Mouse (Mus musculus) CH12.LX (cell line): ENCODE data around the gene Naa16. TPM values are rescaled to one million over a fixed set of nuclear protein-coding genes. Genes with fewer than 3 reads are reported as not detected.
A peak's percentile ranks its signal among the peaks of the same experiment; 100 is the strongest.
"Not testable (repeated sequence)": the region's sequence is repeated elsewhere in the genome, so short reads cannot be mapped to it uniquely, and the experiment has no call there.

Source experiments
- DNase-seq: peaks from one replicate; pipeline ENCODE4 v3.0.0-alpha.2; 2013; ENCODE audit errors: extremely low read depth
- H3K27ac ChIP-seq: 2 replicates; pipeline ENCODE4 v1.5.1; 2012; ENCODE audit warnings: low read depth, mild to moderate bottlenecking, control low read depth, moderate library complexity; ENCODE audit not compliant: insufficient read depth
- H3K27me3 ChIP-seq: replicated peaks from 2 replicates; pipeline ENCODE3; 2012; ENCODE audit warnings: inconsistent platforms
- H3K36me3 ChIP-seq, 2 experiments: replicated peaks in 1 of 2; 2 replicates each; pipeline versions ENCODE3 to v1.6.1; 2012; ENCODE audit warnings: inconsistent platforms in 1 of 2, low read length in 1 of 2, mild to moderate bottlenecking in 1 of 2, mixed read lengths in 1 of 2, moderate library complexity in 1 of 2; ENCODE audit not compliant: control insufficient read depth in 1 of 2, insufficient read depth in 1 of 2
- H3K4me1 ChIP-seq, 2 experiments: 2 replicates each; pipeline ENCODE4 v1.6.1; 2012; ENCODE audit warnings: inconsistent platforms in 1 of 2, moderate library complexity in 1 of 2; ENCODE audit not compliant: insufficient read depth in 2 of 2, control insufficient read depth in 1 of 2
- H3K4me2 ChIP-seq: 2 replicates; pipeline ENCODE4 v1.6.1; 2012; ENCODE audit warnings: low read depth, mild to moderate bottlenecking, control low read depth; ENCODE audit not compliant: poor library complexity, insufficient read depth, severe bottlenecking
- H3K4me3 ChIP-seq, 3 experiments: fragments of 150-350 bp in 1 of 3; sonication (generic) in 1 of 3; replicated peaks in 1 of 3; 2 replicates each; pipeline versions ENCODE3 to v1.5.1; 2011 to 2012; ENCODE audit warnings: low read depth in 2 of 3, low read length in 2 of 3, mild to moderate bottlenecking in 2 of 3, moderate library complexity in 2 of 3, control low read depth in 1 of 3, improper control_type of control experiment in 1 of 3, inconsistent platforms in 1 of 3, mixed read lengths in 1 of 3; ENCODE audit not compliant: poor library complexity in 1 of 3
- H3K79me2 ChIP-seq: replicated peaks from 2 replicates; pipeline ENCODE4 v1.6.1; 2012; ENCODE audit warnings: mild to moderate bottlenecking, moderate library complexity; ENCODE audit not compliant: control insufficient read depth, poor library complexity, insufficient read depth, severe bottlenecking; ENCODE audit errors: extremely low read depth
- H3K9ac ChIP-seq: 2 replicates; pipeline ENCODE4 v1.6.1; 2012; ENCODE audit warnings: low read depth, mild to moderate bottlenecking, control low read depth, moderate library complexity; ENCODE audit not compliant: insufficient read depth
- H3K9me3 ChIP-seq: replicated peaks from 2 replicates; pipeline ENCODE3; 2012; ENCODE audit warnings: low read length, inconsistent platforms, mixed read lengths
- CTCF ChIP-seq, 2 experiments: IDR thresholded peaks in 1 of 2; conservative IDR thresholded peaks in 1 of 2; 2 replicates each; pipeline ENCODE4 v1.5.1; 2011 to 2012; ENCODE audit warnings: low read depth in 2 of 2, low read length in 2 of 2, improper control_type of control experiment in 1 of 2, inconsistent platforms in 1 of 2, mild to moderate bottlenecking in 1 of 2, moderate library complexity in 1 of 2
- E2F4 ChIP-seq: IDR thresholded peaks from 2 replicates; pipeline ENCODE4 v1.6.1; 2011; ENCODE audit warnings: low read depth, low read length, improper control_type of control experiment; ENCODE audit not compliant: insufficient replicate concordance
- ELF1 ChIP-seq: IDR thresholded peaks from 2 replicates; pipeline ENCODE4 v1.6.1; 2014; ENCODE audit warnings: low read depth, mild to moderate bottlenecking, inconsistent platforms, low read length, improper control_type of control experiment
- GABPA ChIP-seq: IDR thresholded peaks from 2 replicates; pipeline ENCODE4 v1.6.1; 2012; ENCODE audit warnings: low read depth, low read length, improper control_type of control experiment, inconsistent platforms; ENCODE audit not compliant: insufficient replicate concordance
- IRF4 ChIP-seq: IDR thresholded peaks from 2 replicates; pipeline ENCODE4 v1.6.1; 2014; ENCODE audit warnings: low read depth, mild to moderate bottlenecking, inconsistent platforms, low read length, improper control_type of control experiment
- KAT2A ChIP-seq: IDR thresholded peaks from 2 replicates; pipeline ENCODE4 v1.6.1; 2012; ENCODE audit warnings: low read length, improper control_type of control experiment, inconsistent platforms; ENCODE audit not compliant: insufficient replicate concordance
- MAFK ChIP-seq: IDR thresholded peaks from 2 replicates; pipeline ENCODE4 v1.6.1; 2011; ENCODE audit warnings: low read length, improper control_type of control experiment; ENCODE audit not compliant: insufficient replicate concordance
- MXI1 ChIP-seq: IDR thresholded peaks from 2 replicates; pipeline ENCODE4 v1.6.1; 2011; ENCODE audit warnings: mild to moderate bottlenecking, low read depth, low read length, improper control_type of control experiment
- NELFE ChIP-seq: IDR thresholded peaks from 2 replicates; pipeline ENCODE4 v1.6.1; 2011; ENCODE audit warnings: low read depth, low read length, improper control_type of control experiment
- PAX5 ChIP-seq: IDR thresholded peaks from 2 replicates; pipeline ENCODE4 v1.6.1; 2012; ENCODE audit warnings: low read length, inconsistent platforms, mixed read lengths
- POLR2AphosphoS2 ChIP-seq: IDR thresholded peaks from 2 replicates; pipeline ENCODE4 v1.6.1; 2011; ENCODE audit warnings: low read depth, low read length, improper control_type of control experiment
- RCOR1 ChIP-seq: conservative IDR thresholded peaks from 2 replicates; pipeline ENCODE4 v1.6.1; 2012; ENCODE audit warnings: low read depth, mild to moderate bottlenecking, inconsistent platforms, low read length, improper control_type of control experiment
- SMC3 ChIP-seq: IDR thresholded peaks from 2 replicates; pipeline ENCODE4 v1.6.1; 2011; ENCODE audit warnings: low read depth, low read length, improper control_type of control experiment
- TBP ChIP-seq: conservative IDR thresholded peaks from 2 replicates; pipeline ENCODE4 v1.6.1; 2011; ENCODE audit warnings: low read depth, low read length, improper control_type of control experiment
- TCF12 ChIP-seq: IDR thresholded peaks from 2 replicates; pipeline ENCODE4 v1.6.1; 2014; ENCODE audit warnings: low read depth, mild to moderate bottlenecking, inconsistent platforms, low read length, improper control_type of control experiment
- UBTF ChIP-seq: IDR thresholded peaks from 2 replicates; pipeline ENCODE4 v1.6.1; 2012; ENCODE audit warnings: low read depth, mild to moderate bottlenecking, inconsistent platforms, low read length, improper control_type of control experiment, moderate library complexity
- USF1 ChIP-seq: IDR thresholded peaks from 2 replicates; pipeline ENCODE4 v1.6.1; 2014; ENCODE audit warnings: low read depth, mild to moderate bottlenecking, inconsistent platforms, low read length, improper control_type of control experiment
- ZC3H11A ChIP-seq: IDR thresholded peaks from 2 replicates; pipeline ENCODE4 v1.6.1; 2012; ENCODE audit warnings: low read depth, mild to moderate bottlenecking, inconsistent platforms, low read length, improper control_type of control experiment
- ZMIZ1 ChIP-seq: IDR thresholded peaks from 2 replicates; pipeline ENCODE4 v1.6.1; 2012; ENCODE audit warnings: low read depth, mild to moderate bottlenecking, inconsistent platforms, low read length, improper control_type of control experiment
- ZNF384 ChIP-seq: IDR thresholded peaks from 2 replicates; pipeline ENCODE4 v1.6.1; 2012; ENCODE audit warnings: low read depth, low read length, improper control_type of control experiment, inconsistent platforms
- dilution Hi-C: fragments of 300-500 bp; cut with MboI; formaldehyde crosslinking; loops from 2 replicates; pipeline ENCODE4 v1.14.3; 2020; ENCODE audit warnings: low sequenced_read_pairs; ENCODE audit not compliant: extremely low pct_unique_long_range_greater_than_20kb, extremely low pct_ligation_motif_present
- in situ Hi-C: fragments of 300-500 bp; cut with MboI; formaldehyde crosslinking; loops from 3 replicates; pipeline ENCODE4 v1.14.3; 2019; ENCODE audit warnings: low sequenced_read_pairs, low pct_ligation_motif_present, low pct_unique_long_range_greater_than_20kb, mixed read lengths
- polyA plus RNA-seq: library from polyadenylated mRNA; unstranded; fragments of >175 nt; gene quantifications from 2 replicates; pipeline ENCODE4 v1.2.1, GENCODE M21; 2012; ENCODE audit warnings: low read depth; ENCODE audit not compliant: insufficient read length
- total RNA-seq, 2 experiments: library from RNA; depleted of rRNA; stranded (reverse); fragments of 300-350 nt in 1 of 2; fragments of >200 nt in 1 of 2; gene quantifications; 2 replicates each; pipeline ENCODE4 v1.2.3; 2012 to 2014

Naa16 gene
- total and polyA plus RNA-seq, 3 experiments: 16.4 to 60.0 (median 42.6) TPM

DNA sequence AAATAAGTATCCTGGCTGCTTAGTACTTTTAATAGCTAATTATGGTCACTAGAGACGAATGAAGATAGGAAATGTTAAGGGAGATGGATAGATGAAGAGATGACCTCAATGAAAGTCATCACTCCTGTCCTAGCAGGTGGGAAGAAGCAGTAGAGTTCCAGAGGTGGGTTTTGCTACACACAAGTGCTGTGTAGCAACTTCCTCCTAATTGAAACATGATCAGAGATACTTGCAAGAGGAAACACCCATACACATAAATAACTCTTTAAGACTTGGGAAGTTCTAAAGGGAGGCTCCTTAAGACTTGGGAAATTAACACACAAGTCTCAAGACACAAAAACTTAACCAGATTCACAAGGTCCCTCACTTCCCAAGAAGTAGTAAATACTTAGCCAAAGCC is 43.5 kb upstream of the Naa16 start:
- Histone ChIP-seq H3K4me1 (peaks cover 0 to 14% of the 10 kb centered on the region in 2 experiments; a peak in 2 of 4 replicates), H3K79me2 (no peaks in the 10 kb centered on the region), H3K36me3 (no peaks in the 10 kb centered on the region), H3K4me3 (no peak overlapping the region), H3K4me2 (no peak overlapping the region), H3K27me3 (no peaks in the 10 kb centered on the region), H3K9ac (no peak overlapping the region), H3K27ac (no peak overlapping the region), H3K9me3 (no peaks in the 10 kb centered on the region)
- DNase-seq: no peak
- TF ChIP-seq POLR2AphosphoS2 (no peak), ZNF384 (no peak), MAFK (no peak), GABPA (no peak), RCOR1 (no peak), ZC3H11A (no peak), PAX5 (no peak), E2F4 (no peak), CTCF (conservative IDR thresholded peaks at IDR 0.05 in 1 of 2, IDR thresholded peaks at IDR 0.05 in 1 of 2; ENCODE audit: low read depth in 2 of 2, low read length in 2 of 2) (no peak), UBTF (no peak), ELF1 (no peak), TBP (no peak), SMC3 (no peak), NELFE (no peak), IRF4 (no peak), TCF12 (no peak), USF1 (no peak), MXI1 (no peak), ZMIZ1 (no peak), KAT2A (no peak)
- in situ Hi-C loops: no loop called here
- dilution Hi-C loops: no loop called here

DNA sequence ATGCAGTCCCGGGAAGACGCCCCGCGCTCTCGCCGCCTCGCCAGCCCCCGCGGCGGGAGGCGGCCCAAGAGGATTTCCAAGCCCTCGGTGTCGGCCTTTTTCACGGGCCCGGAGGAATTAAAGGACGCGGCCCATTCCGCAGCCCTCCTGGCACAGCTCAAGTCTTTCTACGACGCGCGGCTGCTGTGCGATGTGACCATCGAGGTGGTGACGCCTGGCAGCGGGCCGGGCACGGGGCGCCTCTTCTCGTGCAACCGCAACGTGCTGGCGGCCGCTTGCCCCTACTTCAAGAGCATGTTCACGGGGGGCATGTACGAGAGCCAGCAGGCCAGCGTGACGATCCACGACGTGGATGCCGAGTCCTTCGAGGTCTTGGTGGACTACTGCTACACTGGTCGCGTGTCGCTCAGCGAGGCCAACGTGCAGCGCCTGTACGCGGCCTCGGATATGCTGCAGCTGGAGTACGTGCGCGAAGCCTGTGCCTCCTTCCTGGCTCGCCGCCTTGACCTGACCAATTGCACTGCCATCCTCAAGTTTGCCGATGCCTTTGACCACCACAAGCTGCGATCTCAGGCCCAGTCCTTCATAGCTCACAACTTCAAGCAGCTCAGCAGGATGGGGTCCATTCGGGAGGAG is 36.3 kb upstream of the Naa16 start:
- Histone ChIP-seq H3K27ac (peak overlapping the region; percentile 43; the same call in 1 of the 2 replicates), H3K4me1 (peaks cover 4 to 28% of the 10 kb centered on the region in 2 experiments; a peak in 3 of 4 replicates), H3K4me3 (peak overlapping the region in 2 of 3 experiments; percentile 13 to 47), H3K36me3 (peaks cover 3 to 25% of the 10 kb centered on the region in 2 experiments)
- H3K9me3 ChIP-seq, DNase-seq, H3K4me2 ChIP-seq, H3K79me2 ChIP-seq, dilution Hi-C loops, H3K27me3 ChIP-seq, H3K9ac ChIP-seq, in situ Hi-C loops: not testable (repeated sequence)
